Mouse (Mus musculus): Measurements from ENCODE around the gene Scn2b. TPM values are rescaled to one million over a fixed set of nuclear protein-coding genes. Genes with fewer than 3 reads are reported as not detected.

The Scn2b gene
- 1 to 10 TPM; 1.1 TPM for total RNA-seq (2021)

DNA sequence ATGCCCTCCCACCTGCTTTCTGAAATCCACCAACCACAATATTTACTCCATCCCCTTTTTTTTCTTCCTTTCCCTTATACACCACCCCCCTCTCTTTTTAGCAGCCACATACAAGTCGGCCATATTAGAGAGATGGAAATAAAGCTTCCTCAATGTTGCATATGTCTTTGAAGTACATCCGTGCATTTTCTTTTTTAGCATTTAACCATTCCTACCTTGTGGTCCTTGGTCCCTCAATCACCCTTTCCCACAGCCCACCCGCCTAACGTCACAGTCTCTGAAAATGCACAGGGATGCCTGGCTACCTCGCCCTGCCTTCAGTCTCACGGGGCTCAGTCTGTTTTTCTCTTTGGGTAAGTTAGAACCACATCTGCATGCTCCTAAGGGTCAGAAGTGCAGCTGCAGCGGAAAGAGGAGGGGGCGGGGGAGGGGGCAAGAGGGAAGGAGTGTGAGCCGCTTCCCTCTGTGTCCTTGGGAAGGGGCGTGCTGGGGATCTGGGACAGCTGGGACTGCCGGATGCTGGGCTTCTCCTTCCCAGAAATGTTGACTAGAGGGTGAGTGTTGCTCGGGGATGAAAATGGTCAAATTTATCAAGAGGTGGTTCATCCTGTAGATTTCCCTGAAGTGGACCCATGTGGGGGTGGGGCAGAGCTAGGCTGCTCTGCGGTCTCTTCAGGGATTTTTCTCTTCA lies at the start of gene Scn2b:
Gene Scn2b (plus strand): TSS at position 42 of the 691 bp plus-strand sequence.
- no peak for DNase-seq (ENCODE audit: low spot score)
- intact Hi-C loops (cut with DNase I): no loop called here

DNA sequence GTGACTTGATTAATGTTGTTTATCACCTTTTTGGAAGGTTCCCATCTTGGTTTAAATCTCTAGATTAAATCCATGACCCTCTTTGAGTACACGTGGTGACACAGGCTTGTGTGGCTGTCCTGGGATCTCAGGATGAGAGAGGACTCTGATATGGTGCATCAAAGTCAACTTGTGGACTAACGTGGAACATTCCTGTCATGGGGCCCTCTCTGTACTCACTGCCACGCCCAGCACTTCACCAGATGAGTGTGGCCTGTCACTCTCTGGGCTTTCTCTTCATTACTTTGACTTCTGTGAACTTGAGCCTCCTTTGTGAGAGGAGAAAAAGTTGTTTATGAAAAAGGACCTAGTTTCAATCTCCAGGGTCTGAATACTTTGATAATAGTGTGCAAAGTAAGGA lies 45.8 kb upstream of the Scn2b start:
- DNase-seq (ENCODE audit: low spot score): no peak
- intact Hi-C loops (cut with DNase I): no loop called here

GRCm38 (mm10) chr9:45077859-45078258 lies 39.7 kb upstream of the Scn2b start:
- intact Hi-C loops (cut with DNase I): no loop called here
- no peak for DNase-seq (ENCODE audit: low spot score)

GRCm38 (mm10) chr9:45079011-45079410 lies 38.6 kb upstream of the Scn2b start, which contains the start of gene Jaml:
TSS of gene Jaml (plus strand) at chr9:45079183.
- intact Hi-C loops (cut with DNase I): no loop called here
- DNase-seq (ENCODE audit: low spot score): no peak

- intact Hi-C loops (cut with DNase I): no loop called here
Measured at GRCm38 (mm10) chr9:45083132-45083531, 34.5 kb upstream of the Scn2b start.

GRCm38 (mm10) chr9:45084556-45084955 lies 33.0 kb upstream of the Scn2b start:
- DNase-seq (ENCODE audit: low spot score): no peak
- intact Hi-C loops (cut with DNase I): no loop called here

More at GRCm38 (mm10) chr9:45083132-45083531, 34.5 kb upstream of the Scn2b start:
- DNase-seq (ENCODE audit: low spot score): no peak

GRCm38 (mm10) chr9:45085741-45086690 lies 31.6 kb upstream of the Scn2b start:
- DNase-seq (ENCODE audit: low spot score): no peak
- intact Hi-C loops (cut with DNase I): no loop called here

GRCm38 (mm10) chr9:45088040-45088439 lies 29.5 kb upstream of the Scn2b start:
- no peak for DNase-seq (ENCODE audit: low spot score)
- intact Hi-C loops (cut with DNase I): no loop called here

DNA sequence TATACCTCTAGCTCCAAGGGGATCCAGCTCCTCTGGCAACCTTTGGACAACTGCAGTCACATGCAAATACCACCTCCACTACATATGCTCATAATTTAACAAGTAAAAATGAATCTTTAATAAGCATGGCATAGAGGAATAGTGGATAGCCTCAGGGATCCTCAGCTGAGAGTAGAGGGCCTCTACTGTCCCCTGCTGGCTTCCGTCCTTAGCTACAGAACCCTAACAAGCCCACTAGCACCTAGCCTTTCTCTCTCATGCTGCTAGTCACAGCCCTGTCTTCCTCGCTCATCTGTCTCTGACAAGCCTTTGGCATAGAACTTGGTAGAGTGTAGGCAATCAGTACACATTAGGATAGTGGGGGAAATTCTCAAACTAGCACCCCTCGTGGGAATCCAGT lies 26.8 kb upstream of the Scn2b start:
- intact Hi-C loops (cut with DNase I): no loop called here
- DNase-seq (ENCODE audit: low spot score): no peak

- no peak for DNase-seq (ENCODE audit: low spot score)
- intact Hi-C loops (cut with DNase I): no loop called here
Measured at GRCm38 (mm10) chr9:45092641-45093040, 24.9 kb upstream of the Scn2b start.

DNA sequence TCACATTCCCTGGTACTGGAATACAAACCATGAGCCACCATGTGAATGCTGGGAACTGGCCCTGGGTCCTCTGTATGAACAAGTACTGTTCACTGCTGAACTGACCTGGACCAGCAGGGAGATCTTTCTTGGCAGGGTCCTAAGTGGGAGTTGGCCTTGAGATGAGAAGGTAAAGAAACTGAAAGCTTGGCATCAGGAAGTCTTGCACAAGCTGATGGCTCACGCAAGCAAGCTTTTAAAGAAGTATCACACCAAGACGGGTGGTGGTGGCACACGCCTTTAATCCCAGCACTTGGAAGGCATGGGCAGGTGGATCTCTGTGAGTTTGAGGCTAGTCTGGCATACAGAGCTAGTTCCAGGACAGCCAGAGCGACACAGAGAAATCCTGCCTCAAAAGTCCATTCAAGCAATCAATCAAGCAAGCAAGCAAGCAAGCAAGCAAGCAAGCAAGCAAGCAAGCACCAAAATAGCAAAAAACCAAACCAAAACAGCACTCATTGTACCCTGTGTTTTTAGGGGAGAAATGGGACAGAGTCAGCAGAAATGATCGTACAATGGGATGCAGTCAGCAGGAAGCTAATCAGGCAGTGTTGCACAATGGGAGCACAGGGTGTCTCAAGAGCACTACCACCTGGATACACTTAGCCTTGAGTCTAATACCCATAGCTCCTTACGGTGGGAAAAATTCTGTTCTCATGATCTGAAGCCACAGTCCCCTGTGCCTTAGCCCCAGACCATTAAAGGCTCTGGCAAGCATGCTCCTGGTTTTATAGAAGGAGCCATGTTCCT lies 22.2 kb upstream of the Scn2b start:
- no peak for DNase-seq (ENCODE audit: low spot score)

GRCm38 (mm10) chr9:45097877-45098276 lies 19.7 kb upstream of the Scn2b start:
- DNase-seq (ENCODE audit: low spot score): no peak
- intact Hi-C loops (cut with DNase I): no loop called here

More for the DNA sequence above, 22.2 kb upstream of the Scn2b start:
- intact Hi-C loops (cut with DNase I): no loop called here

DNA sequence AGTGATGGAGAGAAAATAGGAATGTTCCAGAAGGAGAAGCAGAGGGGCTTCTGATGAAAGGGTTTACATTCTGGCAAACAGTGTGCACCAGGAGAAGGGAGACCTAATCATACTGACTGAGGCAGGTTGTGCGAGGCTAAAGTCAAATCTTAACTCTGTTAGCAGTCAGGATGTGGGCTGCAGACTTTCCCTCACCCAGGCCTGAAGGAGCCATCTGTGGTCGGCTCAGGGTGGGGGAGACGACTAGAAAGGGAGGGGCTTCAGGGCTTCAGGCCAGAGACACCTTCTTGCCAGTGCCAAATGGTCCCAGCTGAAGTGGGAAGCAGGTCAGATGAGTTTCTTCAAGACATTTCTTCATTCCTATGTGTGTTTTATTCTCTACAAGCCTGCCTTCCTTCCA lies 19.2 kb upstream of the Scn2b start:
- DNase-seq (ENCODE audit: low spot score): no peak
- intact Hi-C loops (cut with DNase I): no loop called here

DNA sequence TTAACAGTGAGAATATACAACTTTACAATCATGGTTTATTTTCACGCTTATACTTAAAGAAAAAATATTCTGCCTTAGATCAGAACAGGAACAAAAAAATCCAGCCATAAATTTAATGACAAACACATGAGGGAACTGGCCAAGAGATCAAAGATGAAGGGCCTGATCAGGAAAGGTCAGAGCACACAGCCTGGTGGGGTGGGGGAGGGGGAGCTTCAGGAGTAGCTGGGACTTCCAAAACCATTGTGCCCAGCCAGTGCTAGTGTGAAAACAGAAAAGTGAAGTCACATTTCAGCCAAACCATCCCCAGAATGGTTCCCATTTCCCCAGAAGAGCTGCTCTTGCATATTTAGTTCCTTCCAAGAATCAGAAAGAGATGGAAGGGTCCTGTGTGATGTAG lies 15.1 kb upstream of the Scn2b start:
- intact Hi-C loops (cut with DNase I): no loop called here
- DNase-seq (ENCODE audit: low spot score): no peak

DNA sequence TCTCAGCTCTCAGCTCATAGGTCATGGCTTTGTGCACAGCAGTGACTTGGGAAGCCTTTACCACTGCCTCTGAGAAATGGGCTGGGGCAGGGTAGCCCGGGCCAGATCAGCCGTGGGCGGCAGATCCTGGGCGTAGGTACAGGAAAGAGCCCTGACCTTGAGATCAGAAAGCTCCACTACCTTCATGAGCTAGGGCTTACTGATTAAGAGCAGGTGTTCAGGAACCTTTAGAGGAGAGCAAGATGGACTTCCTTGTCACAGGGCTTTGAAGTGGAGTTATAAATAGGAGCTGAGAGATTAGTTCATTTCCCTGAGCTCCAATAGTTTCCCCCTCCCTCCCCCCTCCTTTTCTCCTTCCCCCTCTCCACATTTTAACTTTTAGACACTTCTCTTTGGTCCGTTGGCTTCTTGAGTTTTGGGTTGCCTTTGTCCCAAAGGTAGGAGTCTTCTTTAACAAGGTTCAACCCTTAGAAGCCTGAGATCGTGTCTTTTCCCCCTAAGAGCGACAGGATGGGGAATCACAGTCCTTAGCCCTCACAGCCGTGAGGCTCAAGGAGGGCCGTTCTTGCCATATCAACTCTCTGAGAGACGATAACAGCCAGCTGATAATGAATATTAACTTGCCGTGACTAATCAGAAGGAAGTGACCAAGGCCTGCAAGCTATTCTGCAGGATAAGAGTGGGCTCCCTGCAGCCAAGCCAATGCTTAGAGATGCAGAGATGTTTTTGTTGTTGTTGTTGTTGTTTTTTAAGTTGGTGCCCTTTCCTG lies 14.2 kb upstream of the Scn2b start:
- DNase-seq (ENCODE audit: low spot score): no peak
- intact Hi-C loops (cut with DNase I): no loop called here

DNA sequence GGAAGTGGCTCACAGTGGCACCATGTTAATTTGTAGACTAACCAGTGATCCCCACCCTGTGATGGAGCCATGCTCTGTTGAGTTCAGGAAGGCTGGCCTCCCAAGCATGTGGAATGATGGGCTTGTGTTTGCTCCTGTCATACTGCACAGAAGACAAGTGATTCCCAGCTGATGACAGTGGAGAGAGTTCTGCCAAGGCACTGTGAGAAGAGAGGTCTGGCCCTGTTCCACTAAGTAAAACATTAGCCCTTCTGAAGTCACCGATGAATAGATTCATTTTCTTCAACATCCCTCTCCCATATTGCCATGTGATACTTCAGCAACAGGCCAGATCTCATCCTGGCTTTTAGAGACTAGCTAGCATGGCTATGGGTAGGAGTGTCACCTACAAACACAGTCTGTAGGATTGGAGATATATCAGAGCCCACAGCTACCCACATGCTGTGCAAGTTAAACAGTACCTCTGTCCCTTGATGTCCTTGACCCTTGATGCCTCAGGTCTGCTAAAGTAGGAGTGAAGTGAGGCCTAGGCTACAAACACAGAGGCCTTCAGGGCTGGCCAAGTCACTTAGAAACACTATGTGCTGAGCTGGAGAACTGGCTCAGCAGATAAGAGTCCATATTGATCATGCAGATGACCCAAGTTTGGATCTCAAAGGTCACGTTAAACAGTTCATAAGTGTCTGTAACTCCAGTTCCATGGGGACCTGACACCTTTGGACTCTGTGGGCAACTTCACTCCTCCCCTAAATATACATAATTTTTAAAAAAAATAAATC lies 11.8 kb upstream of the Scn2b start:
- intact Hi-C loops (cut with DNase I): no loop called here
- no peak for DNase-seq (ENCODE audit: low spot score)

DNA sequence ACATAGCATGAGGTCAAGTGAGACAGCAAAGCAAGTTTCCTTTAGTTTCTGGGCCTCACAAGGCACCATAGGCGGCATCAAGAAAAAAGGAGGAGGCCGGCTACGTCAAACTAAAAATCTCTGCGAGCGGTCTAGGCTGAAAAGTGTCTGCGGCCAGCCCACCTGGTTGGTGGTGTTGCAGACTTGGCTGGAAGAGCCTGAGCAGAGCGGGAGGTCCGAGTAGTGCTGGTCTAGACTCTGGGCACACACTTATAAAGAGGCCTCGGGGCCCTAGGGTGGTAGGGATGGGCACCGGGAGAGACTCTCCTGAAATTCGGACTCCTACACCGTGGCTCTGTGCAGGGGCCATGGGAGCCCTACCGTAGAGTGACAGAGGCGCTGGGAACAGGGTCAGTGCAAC lies 1.9 kb upstream of the Scn2b start:
- intact Hi-C loops (cut with DNase I): no loop called here
- DNase-seq (ENCODE audit: low spot score): no peak

GRCm38 (mm10) chr9:45116819-45117218 lies 763 bp upstream of the Scn2b start:
- no peak for DNase-seq (ENCODE audit: low spot score)
- intact Hi-C loops (cut with DNase I): no loop called here

GRCm38 (mm10) chr9:45118552-45118951 lies 970 bp downstream of the Scn2b start:
- DNase-seq (ENCODE audit: low spot score): no peak
- intact Hi-C loops (cut with DNase I): no loop called here
